Mouse (Mus musculus) CH12.LX (cell line): Measurements from ENCODE around the gene Itgav. TPM values are rescaled to one million over a fixed set of nuclear protein-coding genes. Genes with fewer than 3 reads are reported as not detected.

ENCODE experiments used
- DNase-seq: peaks from one replicate; pipeline ENCODE4 v3.0.0-alpha.2; 2013; ENCODE audit errors: extremely low read depth
- H3K27ac ChIP-seq: 2 replicates; pipeline ENCODE4 v1.5.1; 2012; ENCODE audit warnings: low read depth, mild to moderate bottlenecking, control low read depth, moderate library complexity; ENCODE audit not compliant: insufficient read depth
- H3K27me3 ChIP-seq: replicated peaks from 2 replicates; pipeline ENCODE3; 2012; ENCODE audit warnings: inconsistent platforms
- H3K36me3 ChIP-seq, 2 experiments: replicated peaks in 1 of 2; 2 replicates each; pipeline versions ENCODE3 to v1.6.1; 2012; ENCODE audit warnings: inconsistent platforms in 1 of 2, low read length in 1 of 2, mild to moderate bottlenecking in 1 of 2, mixed read lengths in 1 of 2, moderate library complexity in 1 of 2; ENCODE audit not compliant: control insufficient read depth in 1 of 2, insufficient read depth in 1 of 2
- H3K4me1 ChIP-seq, 2 experiments: 2 replicates each; pipeline ENCODE4 v1.6.1; 2012; ENCODE audit warnings: inconsistent platforms in 1 of 2, moderate library complexity in 1 of 2; ENCODE audit not compliant: insufficient read depth in 2 of 2, control insufficient read depth in 1 of 2
- H3K4me2 ChIP-seq: 2 replicates; pipeline ENCODE4 v1.6.1; 2012; ENCODE audit warnings: low read depth, mild to moderate bottlenecking, control low read depth; ENCODE audit not compliant: poor library complexity, insufficient read depth, severe bottlenecking
- H3K4me3 ChIP-seq, 3 experiments: fragments of 150-350 bp in 1 of 3; sonication (generic) in 1 of 3; replicated peaks in 1 of 3; 2 replicates each; pipeline versions ENCODE3 to v1.5.1; 2011 to 2012; ENCODE audit warnings: low read depth in 2 of 3, low read length in 2 of 3, mild to moderate bottlenecking in 2 of 3, moderate library complexity in 2 of 3, control low read depth in 1 of 3, improper control_type of control experiment in 1 of 3, inconsistent platforms in 1 of 3, mixed read lengths in 1 of 3; ENCODE audit not compliant: poor library complexity in 1 of 3
- H3K79me2 ChIP-seq: replicated peaks from 2 replicates; pipeline ENCODE4 v1.6.1; 2012; ENCODE audit warnings: mild to moderate bottlenecking, moderate library complexity; ENCODE audit not compliant: control insufficient read depth, poor library complexity, insufficient read depth, severe bottlenecking; ENCODE audit errors: extremely low read depth
- H3K9ac ChIP-seq: 2 replicates; pipeline ENCODE4 v1.6.1; 2012; ENCODE audit warnings: low read depth, mild to moderate bottlenecking, control low read depth, moderate library complexity; ENCODE audit not compliant: insufficient read depth
- H3K9me3 ChIP-seq: replicated peaks from 2 replicates; pipeline ENCODE3; 2012; ENCODE audit warnings: low read length, inconsistent platforms, mixed read lengths
- CHD1 ChIP-seq: IDR thresholded peaks from 2 replicates; pipeline ENCODE4 v1.6.1; 2012; ENCODE audit warnings: low read depth, low read length, improper control_type of control experiment, inconsistent platforms
- CTCF ChIP-seq, 2 experiments: IDR thresholded peaks in 1 of 2; conservative IDR thresholded peaks in 1 of 2; 2 replicates each; pipeline ENCODE4 v1.5.1; 2011 to 2012; ENCODE audit warnings: low read depth in 2 of 2, low read length in 2 of 2, improper control_type of control experiment in 1 of 2, inconsistent platforms in 1 of 2, mild to moderate bottlenecking in 1 of 2, moderate library complexity in 1 of 2
- HCFC1 ChIP-seq: IDR thresholded peaks from 2 replicates; pipeline ENCODE4 v1.6.1; 2012; ENCODE audit warnings: low read depth, mild to moderate bottlenecking, inconsistent platforms, low read length, improper control_type of control experiment
- IRF4 ChIP-seq: IDR thresholded peaks from 2 replicates; pipeline ENCODE4 v1.6.1; 2014; ENCODE audit warnings: low read depth, mild to moderate bottlenecking, inconsistent platforms, low read length, improper control_type of control experiment
- JUND ChIP-seq: conservative IDR thresholded peaks from 2 replicates; pipeline ENCODE4 v1.6.1; 2011; ENCODE audit warnings: low read depth, low read length, improper control_type of control experiment
- KAT2A ChIP-seq: IDR thresholded peaks from 2 replicates; pipeline ENCODE4 v1.6.1; 2012; ENCODE audit warnings: low read length, improper control_type of control experiment, inconsistent platforms; ENCODE audit not compliant: insufficient replicate concordance
- MAZ ChIP-seq: IDR thresholded peaks from 2 replicates; pipeline ENCODE4 v1.6.1; 2012; ENCODE audit warnings: low read depth, mild to moderate bottlenecking, inconsistent platforms, low read length, improper control_type of control experiment, moderate library complexity
- MXI1 ChIP-seq: IDR thresholded peaks from 2 replicates; pipeline ENCODE4 v1.6.1; 2011; ENCODE audit warnings: mild to moderate bottlenecking, low read depth, low read length, improper control_type of control experiment
- NELFE ChIP-seq: IDR thresholded peaks from 2 replicates; pipeline ENCODE4 v1.6.1; 2011; ENCODE audit warnings: low read depth, low read length, improper control_type of control experiment
- NRF1 ChIP-seq: IDR thresholded peaks from 2 replicates; pipeline ENCODE4 v1.6.1; 2014; ENCODE audit warnings: low read depth, mild to moderate bottlenecking, inconsistent platforms, low read length, improper control_type of control experiment, moderate library complexity
- POLR2A ChIP-seq: IDR thresholded peaks from 2 replicates; pipeline ENCODE4 v1.6.1; 2011; ENCODE audit warnings: low read depth, mild to moderate bottlenecking, improper control_type of control experiment, low read length
- POLR2AphosphoS2 ChIP-seq: IDR thresholded peaks from 2 replicates; pipeline ENCODE4 v1.6.1; 2011; ENCODE audit warnings: low read depth, low read length, improper control_type of control experiment
- SIN3A ChIP-seq: IDR thresholded peaks from 2 replicates; pipeline ENCODE4 v1.6.1; 2012; ENCODE audit warnings: low read length, improper control_type of control experiment, inconsistent platforms
- TCF12 ChIP-seq: IDR thresholded peaks from 2 replicates; pipeline ENCODE4 v1.6.1; 2014; ENCODE audit warnings: low read depth, mild to moderate bottlenecking, inconsistent platforms, low read length, improper control_type of control experiment
- dilution Hi-C: fragments of 300-500 bp; cut with MboI; formaldehyde crosslinking; loops from 2 replicates; pipeline ENCODE4 v1.14.3; 2020; ENCODE audit warnings: low sequenced_read_pairs; ENCODE audit not compliant: extremely low pct_unique_long_range_greater_than_20kb, extremely low pct_ligation_motif_present
- in situ Hi-C: fragments of 300-500 bp; cut with MboI; formaldehyde crosslinking; loops from 3 replicates; pipeline ENCODE4 v1.14.3; 2019; ENCODE audit warnings: low sequenced_read_pairs, low pct_ligation_motif_present, low pct_unique_long_range_greater_than_20kb, mixed read lengths
- polyA plus RNA-seq: library from polyadenylated mRNA; unstranded; fragments of >175 nt; gene quantifications from 2 replicates; pipeline ENCODE4 v1.2.1, GENCODE M21; 2012; ENCODE audit warnings: low read depth; ENCODE audit not compliant: insufficient read length
- total RNA-seq, 2 experiments: library from RNA; depleted of rRNA; stranded (reverse); fragments of 300-350 nt in 1 of 2; fragments of >200 nt in 1 of 2; gene quantifications; 2 replicates each; pipeline ENCODE4 v1.2.3; 2012 to 2014

Gene Itgav
- total and polyA plus RNA-seq, 3 experiments = 16.2 to 28.2 (median 25.5) TPM

GRCm38 (mm10) chr2:83736836-83737235 lies 12.6 kb downstream of the Itgav start:
- Histone ChIP-seq H3K79me2 (peaks cover 22% of the 10 kb centered on the region), H3K27ac (no peak overlapping the region), H3K27me3 (no peaks in the 10 kb centered on the region), H3K9ac (no peak overlapping the region), H3K4me1 (peaks cover 13 to 50% of the 10 kb centered on the region in 2 experiments; a peak in 3 of 4 replicates), H3K4me2 (no peak overlapping the region), H3K4me3 (no peak overlapping the region), H3K9me3 (no peaks in the 10 kb centered on the region), H3K36me3 (peaks cover 35 to 57% of the 10 kb centered on the region in 2 experiments)
- TF ChIP-seq HCFC1 = no peak
- TF ChIP-seq MAZ = no peak
- no peak for TF ChIP-seq NELFE
- TF ChIP-seq SIN3A = no peak
- no peak for TF ChIP-seq KAT2A
- no peak for TF ChIP-seq NRF1
- TF ChIP-seq JUND = no peak
- no peak for TF ChIP-seq POLR2AphosphoS2
- no peak for TF ChIP-seq CHD1
- no peak for TF ChIP-seq TCF12
- no peak for TF ChIP-seq POLR2A
- no peak for TF ChIP-seq IRF4
- TF ChIP-seq CTCF (conservative IDR thresholded peaks at IDR 0.05 in 1 of 2, IDR thresholded peaks at IDR 0.05 in 1 of 2; ENCODE audit: low read depth in 2 of 2, low read length in 2 of 2) = no peak
- TF ChIP-seq MXI1 = no peak
- no peak for DNase-seq
- dilution Hi-C loops = no loop called here
- in situ Hi-C loops = no loop called here

- Histone ChIP-seq H3K27ac (no peak overlapping the region), H3K79me2 (peaks cover 10% of the 10 kb centered on the region), H3K4me1 (peaks cover 5 to 48% of the 10 kb centered on the region in 2 experiments; a peak in 3 of 4 replicates), H3K27me3 (no peaks in the 10 kb centered on the region), H3K4me2 (no peak overlapping the region), H3K9ac (no peak overlapping the region), H3K9me3 (no peaks in the 10 kb centered on the region), H3K4me3 (no peak overlapping the region), H3K36me3 (peaks cover 31 to 55% of the 10 kb centered on the region in 2 experiments)
- TF ChIP-seq TCF12 = no peak
- dilution Hi-C loops (no loop called here), in situ Hi-C loops (no loop called here)
- no peak for DNase-seq
Measured at GRCm38 (mm10) chr2:83738586-83739251, 14.5 kb downstream of the Itgav start.
